Mouse (Mus musculus) 3T3-L1 (cell line): ENCODE data around the gene Dis3l.

ENCODE experiments used
- DNase-seq: peaks from one replicate; pipeline ENCODE4 v3.0.0-alpha.2; 2015; ENCODE audit warnings: low read depth, low spot score

Dis3l gene

DNA sequence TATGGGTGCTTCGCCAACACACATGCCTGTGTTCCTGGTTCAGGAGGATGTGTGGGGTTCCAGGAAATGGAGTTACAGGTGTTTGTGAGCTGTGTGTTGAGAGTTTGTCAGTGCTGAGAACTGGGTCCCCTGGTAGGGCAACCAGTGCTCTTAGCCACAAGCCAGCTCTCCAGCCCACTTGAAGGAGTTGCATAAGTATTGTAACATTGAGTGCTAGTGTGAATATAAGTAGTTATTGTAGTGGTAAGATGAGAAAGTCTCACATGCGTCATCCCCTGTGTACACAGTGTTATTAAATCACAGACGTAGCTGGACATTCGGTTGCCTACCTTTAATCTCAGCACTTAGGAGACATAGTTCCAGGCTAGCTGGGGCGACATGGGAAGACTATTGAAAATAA, 81.2 kb downstream of the Dis3l start:
- DNase-seq, result no peak
